Mouse (Mus musculus) erythroid progenitor cell, adult 5-6 weeks (primary cell): ENCODE measurements around the gene Cox6b2. TPM values are rescaled to one million over a fixed set of nuclear protein-coding genes. Genes with fewer than 3 reads are reported as not detected.

ENCODE experiments used
- ATAC-seq: replicated peaks from 2 replicates; pipeline ENCODE4 v1.8.0; 2016; ENCODE audit warnings: moderate number of reproducible peaks, mild to moderate bottlenecking, moderate TSS enrichment, inconsistent platforms; ENCODE audit not compliant: poor library complexity, low FRiP score, severe bottlenecking
- total RNA-seq, 2 experiments: library from RNA; stranded (forward) in 1 of 2; stranded (reverse) in 1 of 2; fragments of 150-400 nt in 1 of 2; fragments of 186-747, 209-891 nt in 1 of 2; gene quantifications; 2 replicates each; pipeline versions ENCODE4 v1.2.3 to v1.2.4; 2015 to 2017; ENCODE audit warnings: low replicate concordance in 2 of 2

The Cox6b2 gene
- total RNA-seq, 2 experiments from 2014 or later: 54.1 to 94.9 TPM

GRCm38 (mm10) chr7:4725169-4725568 is 27.7 kb downstream of the Cox6b2 start, which contains the start of gene Tmem150b:
Tmem150b (minus strand) TSS chr7:4725249.
- ATAC-seq: no peak

- ATAC-seq: no peak
These were observed 28.5 kb downstream of the Cox6b2 start for GRCm38 (mm10) chr7:4724359-4724758.

GRCm38 (mm10) chr7:4723508-4723907 is 29.4 kb downstream of the Cox6b2 start:
- no peak for ATAC-seq

- no peak for ATAC-seq
These were observed 33.6 kb downstream of the Cox6b2 start for GRCm38 (mm10) chr7:4719276-4719675.

- ATAC-seq: no peak
These were observed 35.9 kb downstream of the Cox6b2 start for GRCm38 (mm10) chr7:4716955-4717354.

GRCm38 (mm10) chr7:4712594-4712993 is 40.3 kb downstream of the Cox6b2 start:
- no peak for ATAC-seq

- ATAC-seq: no peak
These were observed 47.8 kb downstream of the Cox6b2 start for GRCm38 (mm10) chr7:4705098-4705497.

- no peak for ATAC-seq
These were observed 49.7 kb downstream of the Cox6b2 start for GRCm38 (mm10) chr7:4703195-4703594.

GRCm38 (mm10) chr7:4702334-4702733 is 50.6 kb downstream of the Cox6b2 start:
- no peak for ATAC-seq

Other genes with a start within 250 kb of the Cox6b2 start
- 1.4 TPM in 1 of 2 replicates, not detected in the other for gene Tnnt1, start 236.7 kb downstream of the Cox6b2 start, total RNA-seq (2015; ENCODE audit: low replicate concordance)
- 3.9 TPM in 1 of 2 replicates, not detected in the other for gene Tnnt1, start 236.7 kb downstream of the Cox6b2 start, total RNA-seq (2017; ENCODE audit: low replicate concordance)
- not detected in 2 replicates for gene Tnni3, start 228.9 kb downstream of the Cox6b2 start, total RNA-seq (2015; ENCODE audit: low replicate concordance)
- gene Tnni3, start 228.9 kb downstream of the Cox6b2 start, total RNA-seq (2017; ENCODE audit: low replicate concordance): not detected in 2 replicates
- not detected in 2 replicates for gene Dnaaf3, start 220.6 kb downstream of the Cox6b2 start, total RNA-seq (2015; ENCODE audit: low replicate concordance)
- gene Dnaaf3, start 220.6 kb downstream of the Cox6b2 start, total RNA-seq (2017; ENCODE audit: low replicate concordance): 0.64 TPM in 1 of 2 replicates, not detected in the other
- not detected in 2 replicates for gene Syt5, start 205.6 kb downstream of the Cox6b2 start, total RNA-seq (2015; ENCODE audit: low replicate concordance)
- not detected in 2 replicates for gene Syt5, start 205.6 kb downstream of the Cox6b2 start, total RNA-seq (2017; ENCODE audit: low replicate concordance)
- gene Ptprh, start 149.1 kb downstream of the Cox6b2 start, total RNA-seq (2015; ENCODE audit: low replicate concordance): not detected in 2 replicates
- gene Ptprh, start 149.1 kb downstream of the Cox6b2 start, total RNA-seq (2017; ENCODE audit: low replicate concordance): not detected in 2 replicates
- 72.1 and 91.0 TPM in 2 replicates for gene Tmem86b, start 121.7 kb downstream of the Cox6b2 start, total RNA-seq (2015; ENCODE audit: low replicate concordance)
- gene Tmem86b, start 121.7 kb downstream of the Cox6b2 start, total RNA-seq (2017; ENCODE audit: low replicate concordance): 37.6 and 45.8 TPM in 2 replicates
- gene Ppp6r1, start 94.1 kb downstream of the Cox6b2 start, total RNA-seq (2015; ENCODE audit: low replicate concordance): 62.0 and 84.3 TPM in 2 replicates
- gene Ppp6r1, start 94.1 kb downstream of the Cox6b2 start, total RNA-seq (2017; ENCODE audit: low replicate concordance): 73.6 and 85.1 TPM in 2 replicates
- 4.0 and 32.3 TPM in 2 replicates for gene Hspbp1, start 68.0 kb downstream of the Cox6b2 start, total RNA-seq (2015; ENCODE audit: low replicate concordance)
- 2.8 and 3.2 TPM in 2 replicates for gene Hspbp1, start 68.0 kb downstream of the Cox6b2 start, total RNA-seq (2017; ENCODE audit: low replicate concordance)
- gene Brsk1, start 62.5 kb downstream of the Cox6b2 start, total RNA-seq (2015; ENCODE audit: low replicate concordance): not detected in 2 replicates
- gene Brsk1, start 62.5 kb downstream of the Cox6b2 start, total RNA-seq (2017; ENCODE audit: low replicate concordance): not detected in 2 replicates
- 1.4 TPM in 1 of 2 replicates, not detected in the other for gene Tmem150b, start 27.8 kb downstream of the Cox6b2 start, total RNA-seq (2015; ENCODE audit: low replicate concordance)
- 0.68 TPM in 1 of 2 replicates, not detected in the other for gene Tmem150b, start 27.8 kb downstream of the Cox6b2 start, total RNA-seq (2017; ENCODE audit: low replicate concordance)
- gene Kmt5c, start 13.0 kb downstream of the Cox6b2 start, total RNA-seq (2015; ENCODE audit: low replicate concordance): 24.9 and 33.1 TPM in 2 replicates
- gene Kmt5c, start 13.0 kb downstream of the Cox6b2 start, total RNA-seq (2017; ENCODE audit: low replicate concordance): 59.4 and 64.2 TPM in 2 replicates
- not detected in 2 replicates for gene Fam71e2, start 18.2 kb upstream of the Cox6b2 start, total RNA-seq (2015; ENCODE audit: low replicate concordance)
- gene Fam71e2, start 18.2 kb upstream of the Cox6b2 start, total RNA-seq (2017; ENCODE audit: low replicate concordance): not detected in 2 replicates
- not detected in 2 replicates for gene Il11, start 29.8 kb upstream of the Cox6b2 start, total RNA-seq (2015; ENCODE audit: low replicate concordance)
- not detected in 2 replicates for gene Il11, start 29.8 kb upstream of the Cox6b2 start, total RNA-seq (2017; ENCODE audit: low replicate concordance)
- not detected in 2 replicates for gene Tmem190, start 29.8 kb upstream of the Cox6b2 start, total RNA-seq (2015; ENCODE audit: low replicate concordance)
- not detected in 2 replicates for gene Tmem190, start 29.8 kb upstream of the Cox6b2 start, total RNA-seq (2017; ENCODE audit: low replicate concordance)
- gene Tmem238, start 36.6 kb upstream of the Cox6b2 start, total RNA-seq (2015; ENCODE audit: low replicate concordance): 2.9 TPM in 1 of 2 replicates, not detected in the other
- 0.90 and 0.98 TPM in 2 replicates for gene Tmem238, start 36.6 kb upstream of the Cox6b2 start, total RNA-seq (2017; ENCODE audit: low replicate concordance)
- 603 and 642 TPM in 2 replicates for gene Rpl28, start 39.8 kb upstream of the Cox6b2 start, total RNA-seq (2015; ENCODE audit: low replicate concordance)
- gene Rpl28, start 39.8 kb upstream of the Cox6b2 start, total RNA-seq (2017; ENCODE audit: low replicate concordance): 83.6 and 269 TPM in 2 replicates
- gene Ube2s, start 59.5 kb upstream of the Cox6b2 start, total RNA-seq (2015; ENCODE audit: low replicate concordance): 686 and 831 TPM in 2 replicates
- gene Ube2s, start 59.5 kb upstream of the Cox6b2 start, total RNA-seq (2017; ENCODE audit: low replicate concordance): 310 and 437 TPM in 2 replicates
- not detected in 2 replicates for gene Shisa7, start 91.6 kb upstream of the Cox6b2 start, total RNA-seq (2015; ENCODE audit: low replicate concordance)
- not detected in 2 replicates for gene Shisa7, start 91.6 kb upstream of the Cox6b2 start, total RNA-seq (2017; ENCODE audit: low replicate concordance)
- not detected in 2 replicates for gene Isoc2b, start 117.2 kb upstream of the Cox6b2 start, total RNA-seq (2015; ENCODE audit: low replicate concordance)
- 1.5 TPM in 1 of 2 replicates, not detected in the other for gene Isoc2b, start 117.2 kb upstream of the Cox6b2 start, total RNA-seq (2017; ENCODE audit: low replicate concordance)
- gene Isoc2a, start 124.1 kb upstream of the Cox6b2 start, total RNA-seq (2015; ENCODE audit: low replicate concordance): 2.2 TPM in 1 of 2 replicates, not detected in the other
- 0.26 and 1.8 TPM in 2 replicates for gene Isoc2a, start 124.1 kb upstream of the Cox6b2 start, total RNA-seq (2017; ENCODE audit: low replicate concordance)
- gene Gm36210, start 153.4 kb upstream of the Cox6b2 start, total RNA-seq (2015; ENCODE audit: low replicate concordance): not detected in 2 replicates
- not detected in 2 replicates for gene Gm36210, start 153.4 kb upstream of the Cox6b2 start, total RNA-seq (2017; ENCODE audit: low replicate concordance)
- gene Zfp628, start 162.1 kb upstream of the Cox6b2 start, total RNA-seq (2015; ENCODE audit: low replicate concordance): 7.1 and 8.6 TPM in 2 replicates
- gene Zfp628, start 162.1 kb upstream of the Cox6b2 start, total RNA-seq (2017; ENCODE audit: low replicate concordance): 4.6 and 11.6 TPM in 2 replicates
- gene Nat14, start 168.9 kb upstream of the Cox6b2 start, total RNA-seq (2015; ENCODE audit: low replicate concordance): 2.9 TPM in 1 of 2 replicates, not detected in the other
- 0.64 and 4.4 TPM in 2 replicates for gene Nat14, start 168.9 kb upstream of the Cox6b2 start, total RNA-seq (2017; ENCODE audit: low replicate concordance)
- not detected in 2 replicates for gene Ssc5d, start 172.7 kb upstream of the Cox6b2 start, total RNA-seq (2015; ENCODE audit: low replicate concordance)
- not detected in 2 replicates for gene Ssc5d, start 172.7 kb upstream of the Cox6b2 start, total RNA-seq (2017; ENCODE audit: low replicate concordance)
- not detected in 2 replicates for gene Sbk2, start 211.3 kb upstream of the Cox6b2 start, total RNA-seq (2015; ENCODE audit: low replicate concordance)
- gene Sbk2, start 211.3 kb upstream of the Cox6b2 start, total RNA-seq (2017; ENCODE audit: low replicate concordance): not detected in 2 replicates
- gene Sbk3, start 218.1 kb upstream of the Cox6b2 start, total RNA-seq (2015; ENCODE audit: low replicate concordance): not detected in 2 replicates
- not detected in 2 replicates for gene Sbk3, start 218.1 kb upstream of the Cox6b2 start, total RNA-seq (2017; ENCODE audit: low replicate concordance)
- 9.2 TPM in 1 of 2 replicates, not detected in the other for gene Zfp579, start 243.1 kb upstream of the Cox6b2 start, total RNA-seq (2015; ENCODE audit: low replicate concordance)
- gene Zfp579, start 243.1 kb upstream of the Cox6b2 start, total RNA-seq (2017; ENCODE audit: low replicate concordance): 1.8 TPM in 1 of 2 replicates, not detected in the other